Mouse (Mus musculus) adrenal gland, postnatal 36 days (tissue): ENCODE results near the gene Apip. TPM values are rescaled to one million over a fixed set of nuclear protein-coding genes. Genes with fewer than 3 reads are reported as not detected.
A peak's percentile ranks its signal among the peaks of the same experiment; 100 is the strongest.

ENCODE experiments used
- DNase-seq, 2 experiments: peaks; one replicate each; pipeline ENCODE4 v3.0.0; 2021; ENCODE audit warnings: mixed read lengths in 1 of 2
- total RNA-seq, 2 experiments: library from RNA; stranded (reverse); gene quantifications; 2 replicates each; pipeline ENCODE4 v1.2.3; 2021

The Apip gene
- total RNA-seq, 2 experiments from 2014 or later, result 56.2 to 57.1 TPM

DNA sequence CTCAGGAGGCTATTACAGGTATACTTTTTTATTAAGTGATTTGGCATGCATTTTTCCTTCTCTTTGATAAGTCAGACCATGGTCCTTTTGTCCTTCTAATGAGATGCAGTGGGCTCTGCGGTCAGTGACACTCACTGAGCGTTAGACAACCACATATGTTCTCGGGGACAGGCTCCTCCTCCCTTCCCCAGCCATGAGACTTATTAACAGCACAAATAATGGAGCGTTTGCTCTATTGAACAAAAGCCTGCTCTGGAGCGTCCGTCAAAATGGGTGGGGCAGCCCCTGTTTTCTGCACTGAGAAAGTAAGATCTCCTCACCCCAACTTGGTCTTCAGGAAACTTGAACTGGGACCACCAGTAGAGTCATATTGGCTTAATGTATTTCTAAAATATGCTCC is 16.0 kb downstream of the Apip start:
- DNase-seq, result no peak

DNA sequence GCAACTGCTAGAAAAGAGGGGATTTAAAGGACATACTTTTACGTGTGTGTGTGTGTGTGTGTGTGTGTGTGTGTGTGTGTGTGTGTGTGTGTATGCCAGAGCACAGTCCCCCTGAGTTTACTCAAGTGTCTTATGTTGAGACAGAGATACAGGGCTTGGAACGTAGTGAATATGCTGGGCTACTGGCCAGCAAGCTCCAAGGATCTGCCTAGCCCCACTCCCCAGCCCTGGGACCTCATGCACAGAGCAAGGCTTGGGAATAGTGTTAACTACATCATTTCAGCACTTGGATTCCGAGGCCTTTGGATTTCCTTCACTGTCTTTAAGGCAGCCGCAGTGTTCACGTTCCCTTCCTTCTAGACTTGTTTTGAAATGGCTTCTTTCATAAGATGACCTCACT is 29.1 kb downstream of the Apip start:
- DNase-seq, result no peak

DNA sequence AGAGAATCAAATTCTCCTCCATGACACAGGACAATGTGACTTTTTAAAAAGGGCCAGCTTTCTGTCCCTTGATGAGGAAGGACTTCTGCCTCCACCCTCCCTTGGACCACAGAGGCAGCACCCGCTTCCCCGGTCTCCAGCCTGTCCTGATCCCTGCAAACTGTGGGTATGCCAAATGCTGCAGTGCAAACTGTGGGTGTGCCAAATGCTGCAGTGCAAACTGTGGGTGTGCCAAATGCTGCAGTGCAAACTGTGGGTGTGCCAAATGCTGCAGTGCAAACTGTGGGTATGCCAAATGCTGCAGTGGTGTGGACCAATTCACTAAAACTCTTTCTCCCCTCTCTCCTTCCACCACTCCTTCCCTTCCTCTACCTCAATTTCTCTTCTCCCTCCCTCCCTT is 32.7 kb downstream of the Apip start:
- no peak for DNase-seq

- no peak for DNase-seq
Observed at GRCm38 (mm10) chr2:103111669-103112068, 38.2 kb downstream of the Apip start.

DNA sequence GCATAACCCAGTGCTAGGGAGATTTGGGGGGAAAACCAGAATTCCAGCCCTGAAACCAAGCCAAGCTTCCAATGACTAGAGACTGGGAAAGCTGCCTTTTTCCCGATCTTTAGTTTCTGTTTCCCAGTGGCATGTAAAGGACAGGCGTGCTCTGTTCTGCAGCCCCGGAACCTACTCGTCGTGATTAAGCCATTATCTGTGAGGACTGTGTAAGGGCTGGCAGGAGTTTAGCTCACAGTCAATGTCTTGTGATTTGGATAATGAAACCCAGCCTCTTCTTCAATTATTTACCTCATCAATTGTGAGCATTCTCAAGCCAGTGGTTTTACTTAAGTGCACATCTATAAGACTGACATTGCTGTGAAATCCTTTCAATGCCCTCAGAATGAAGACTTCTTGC is 43.7 kb downstream of the Apip start:
- no peak for DNase-seq

- DNase-seq, result peak in 1 of 2 experiments; percentile 34
Observed at GRCm38 (mm10) chr2:103118324-103119196, 45.1 kb downstream of the Apip start.

GRCm38 (mm10) chr2:103119197-103119854 is 45.9 kb downstream of the Apip start:
- DNase-seq, result no peak

DNA sequence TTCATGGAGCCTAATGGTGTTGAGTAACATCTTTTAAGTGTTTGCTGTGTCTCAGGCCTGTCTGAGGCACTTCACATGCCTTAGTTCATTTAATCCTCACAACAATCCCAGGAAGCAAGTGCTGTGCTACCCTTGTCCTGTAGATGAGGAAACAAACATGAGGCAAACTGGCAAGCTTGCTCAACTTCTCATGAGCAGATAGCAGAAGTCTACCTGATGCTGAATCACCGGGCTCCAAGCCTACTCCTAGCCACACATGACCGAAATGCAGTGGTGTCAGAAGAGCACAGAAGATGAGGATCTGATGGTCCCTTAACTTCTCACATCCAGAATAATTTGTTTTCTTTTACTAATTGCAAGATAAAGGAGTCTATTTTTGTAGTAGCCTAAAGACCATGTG is 56.2 kb downstream of the Apip start:
- DNase-seq, result no peak

- DNase-seq, result no peak
Observed at GRCm38 (mm10) chr2:103131145-103131544, 57.7 kb downstream of the Apip start.

GRCm38 (mm10) chr2:103138529-103139265 is 65.2 kb downstream of the Apip start:
- peak in 1 of 2 experiments; percentile 16 for DNase-seq

Other genes with a start within 250 kb of the Apip start
- gene Cd44, start 172.0 kb upstream of the Apip start, total RNA-seq, result 10 to 100 TPM; 59.9 to 62.0 TPM
- gene Pdhx, start 162 bp upstream of the Apip start, total RNA-seq, result 100 to 1,000 TPM; 112 to 120 TPM
- gene Ehf, start 229.6 kb downstream of the Apip start, total RNA-seq, result under 1 TPM in 1 of 2 experiments, not detected in 1; 0.40 TPM